Mouse (Mus musculus) liver, postnatal 0 days (tissue): ENCODE measurements around the gene Pold4. TPM values are rescaled to one million over a fixed set of nuclear protein-coding genes. Genes with fewer than 3 reads are reported as not detected.

Experiments used
- ATAC-seq: fragments of 200-750 bp; cut with Nextera tagmentation; 2 replicates; pipeline ENCODE4 v1.8.0; 2017; ENCODE audit warnings: mild to moderate bottlenecking, moderate library complexity
- DNase-seq: peaks from one replicate; pipeline ENCODE4 v3.0.0-alpha.2; 2016
- H3K27ac ChIP-seq: fragments of 300-500 bp; sonication (generic); 2 replicates; pipeline ENCODE4 v1.5.1; 2014; ENCODE audit warnings: antibody characterized with exemption, moderate library complexity, mild to moderate bottlenecking, low read depth
- H3K27me3 ChIP-seq: fragments of 300-500 bp; sonication (generic); 2 replicates; pipeline ENCODE4 v1.6.1; 2014; ENCODE audit warnings: low read length, control low read depth, mixed read lengths; ENCODE audit not compliant: insufficient read depth
- H3K36me3 ChIP-seq: fragments of 300-500 bp; sonication (generic); replicated peaks from 2 replicates; pipeline ENCODE4 v1.6.1; 2014; ENCODE audit warnings: mild to moderate bottlenecking, control low read depth, low read length, moderate library complexity, mixed read lengths; ENCODE audit not compliant: insufficient read depth
- H3K4me1 ChIP-seq: fragments of 300-500 bp; sonication (generic); 2 replicates; pipeline ENCODE4 v1.6.1; 2014; ENCODE audit warnings: antibody characterized with exemption, mild to moderate bottlenecking, control low read depth; ENCODE audit not compliant: insufficient read depth
- H3K4me2 ChIP-seq: fragments of 300-500 bp; sonication (generic); 2 replicates; pipeline ENCODE4 v1.6.1; 2014; ENCODE audit warnings: low read depth, mild to moderate bottlenecking, low read length, moderate library complexity, mixed read lengths
- H3K4me3 ChIP-seq: fragments of 300-500 bp; sonication (generic); 2 replicates; pipeline ENCODE4 v1.5.1; 2014; ENCODE audit warnings: low read depth, low read length
- H3K9ac ChIP-seq: fragments of 300-500 bp; sonication (generic); replicated peaks from 2 replicates; pipeline ENCODE4 v1.6.1; 2014; ENCODE audit warnings: mild to moderate bottlenecking, moderate library complexity
- H3K9me3 ChIP-seq: fragments of 300-500 bp; sonication (generic); 2 replicates; pipeline ENCODE4 v1.6.1; 2016; ENCODE audit warnings: mild to moderate bottlenecking, control low read depth, low read length, mixed read lengths
- CTCF ChIP-seq: sonication (generic); IDR thresholded peaks from 2 replicates; pipeline ENCODE4 v1.5.1; 2016; ENCODE audit warnings: antibody characterized with exemption, low read depth
- EP300 ChIP-seq: IDR thresholded peaks from 2 replicates; pipeline ENCODE4 v1.6.1; 2016; ENCODE audit warnings: antibody characterized with exemption, low read depth, mild to moderate bottlenecking
- WGBS: fragments of 180-500 bp; shearing (Covaris S2); extraction: QIAGEN DNeasy Blood & Tissue Kit; methylation state at CpG from one replicate; pipeline ENCODE4 v1.1.7; 2014; ENCODE audit not compliant: insufficient replicate concordance; 5-methylcytosine and 5-hydroxymethylcytosine counted together
- polyA plus RNA-seq: library from polyadenylated mRNA; unstranded; fragments of >200 nt; fragmentation: Nextera tagmentation; extraction: Ambion mirVana; gene quantifications from 2 replicates; pipeline ENCODE4 v1.2.1, GENCODE M21; 2015

The Pold4 gene
- polyA plus RNA-seq, 1 experiment from 2014 or later: 31.1 TPM

DNA sequence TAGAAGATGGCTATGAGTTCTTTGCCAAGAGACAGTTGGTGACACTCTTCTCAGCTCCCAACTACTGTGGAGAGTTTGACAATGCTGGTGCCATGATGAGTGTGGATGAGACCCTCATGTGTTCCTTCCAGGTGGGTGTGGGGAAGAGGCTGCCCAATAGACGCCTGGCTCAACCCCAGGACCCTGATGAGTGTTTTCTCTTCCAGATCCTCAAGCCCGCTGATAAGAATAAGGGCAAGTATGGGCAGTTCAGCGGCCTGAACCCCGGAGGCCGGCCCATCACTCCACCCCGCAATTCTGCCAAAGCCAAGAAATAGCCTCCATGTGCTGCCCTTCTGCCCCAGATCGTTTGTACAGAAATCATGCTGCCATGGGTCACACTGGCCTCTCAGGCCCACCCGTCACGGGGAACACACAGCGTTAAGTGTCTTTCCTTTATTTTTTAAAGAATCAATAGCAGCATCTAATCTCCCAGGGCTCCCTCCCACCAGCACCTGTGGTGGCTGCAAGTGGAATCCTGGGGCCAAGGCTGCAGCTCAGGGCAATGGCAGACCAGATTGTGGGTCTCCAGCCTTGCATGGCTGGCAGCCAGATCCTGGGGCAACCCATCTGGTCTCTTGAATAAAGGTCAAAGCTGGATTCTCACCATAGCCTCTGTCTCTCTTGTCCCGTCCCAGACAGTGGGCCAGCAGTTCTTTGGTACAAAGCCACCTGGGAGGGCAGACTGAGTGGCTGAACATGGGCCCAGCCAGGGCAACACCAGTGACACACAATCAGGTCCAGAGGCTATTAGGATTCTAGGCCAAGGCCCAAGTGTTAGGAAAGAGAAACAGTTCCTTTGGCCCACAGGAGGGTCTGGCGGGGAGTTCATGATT is 36.7 kb upstream of the Pold4 start:
- no peak overlapping the region for H3K27ac ChIP-seq

DNA sequence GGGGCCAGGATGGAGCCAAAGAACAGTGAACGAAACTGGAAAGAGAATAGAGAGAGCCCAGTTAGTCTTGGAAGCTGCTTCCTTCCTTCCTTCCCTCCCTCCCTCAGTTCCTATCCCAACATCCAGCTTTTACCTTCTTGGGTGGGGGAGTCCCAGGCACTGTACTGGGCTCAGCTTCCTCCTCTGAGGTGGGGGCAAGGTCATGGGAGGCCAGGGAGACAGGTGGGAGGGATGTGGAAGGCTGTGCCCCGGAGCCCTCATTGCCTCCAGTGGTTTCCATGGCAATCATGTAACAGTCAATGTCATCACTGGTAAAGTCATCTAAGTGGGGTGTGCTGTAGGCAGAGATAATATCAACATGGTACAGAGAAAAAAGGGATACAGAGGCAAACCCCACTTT is 35.7 kb upstream of the Pold4 start:
- ATAC-seq (no peak), DNase-seq (no peak)
- H3K4me1 ChIP-seq: peaks cover 46% of the 10 kb centered on the region
- H3K27ac ChIP-seq: no peak overlapping the region
- H3K9ac ChIP-seq: no peak overlapping the region
- 50% methylated on average over 2 of the region's 2 CpGs for WGBS
- no peaks in the 10 kb centered on the region for H3K27me3 ChIP-seq
- peaks cover 53% of the 10 kb centered on the region for H3K36me3 ChIP-seq
- no peak overlapping the region for H3K4me2 ChIP-seq
- no peak overlapping the region for H3K4me3 ChIP-seq
- TF ChIP-seq EP300 (no peak), CTCF (no peak)
- no peaks in the 10 kb centered on the region for H3K9me3 ChIP-seq

More for the DNA sequence above, 36.7 kb upstream of the Pold4 start:
- DNase-seq (no peak), ATAC-seq (no peak)
- Histone ChIP-seq H3K36me3 (peaks cover 53% of the 10 kb centered on the region), H3K9ac (no peak overlapping the region), H3K4me1 (peaks cover 43% of the 10 kb centered on the region), H3K4me3 (no peak overlapping the region), H3K27me3 (no peaks in the 10 kb centered on the region), H3K9me3 (no peaks in the 10 kb centered on the region), H3K4me2 (no peak overlapping the region)
- TF ChIP-seq EP300: no peak
- TF ChIP-seq CTCF: no peak
- WGBS: 76% methylated on average over 12 of the region's 12 CpGs

DNA sequence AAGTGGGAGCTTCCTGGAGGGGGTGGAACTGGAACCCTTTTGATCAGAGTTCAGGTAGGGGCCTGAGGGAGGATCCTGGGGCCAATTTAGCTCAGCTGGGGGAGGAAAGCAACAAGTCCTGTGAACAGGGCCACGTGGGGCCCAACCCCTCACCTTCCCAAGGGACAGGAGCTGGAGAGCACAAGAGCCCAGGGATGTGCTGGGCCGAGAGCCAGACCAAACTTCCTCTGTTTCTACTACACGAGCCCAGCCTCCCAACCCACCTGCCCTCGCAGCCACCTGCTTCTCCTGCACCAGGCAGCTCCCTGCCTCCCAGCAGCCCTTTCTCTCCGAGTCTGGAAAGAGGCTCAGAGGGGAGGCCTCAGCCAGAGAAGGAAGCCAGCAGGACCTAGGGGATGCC is 35.2 kb upstream of the Pold4 start:
- Histone ChIP-seq H3K4me1 (peaks cover 41% of the 10 kb centered on the region), H3K9ac (no peak overlapping the region), H3K27ac (no peak overlapping the region), H3K27me3 (no peaks in the 10 kb centered on the region), H3K36me3 (peaks cover 53% of the 10 kb centered on the region), H3K9me3 (no peaks in the 10 kb centered on the region), H3K4me3 (no peak overlapping the region), H3K4me2 (no peak overlapping the region)
- DNase-seq (no peak), ATAC-seq (no peak)
- 34% methylated on average over 5 of the region's 5 CpGs for WGBS
- TF ChIP-seq CTCF (no peak), EP300 (no peak)

DNA sequence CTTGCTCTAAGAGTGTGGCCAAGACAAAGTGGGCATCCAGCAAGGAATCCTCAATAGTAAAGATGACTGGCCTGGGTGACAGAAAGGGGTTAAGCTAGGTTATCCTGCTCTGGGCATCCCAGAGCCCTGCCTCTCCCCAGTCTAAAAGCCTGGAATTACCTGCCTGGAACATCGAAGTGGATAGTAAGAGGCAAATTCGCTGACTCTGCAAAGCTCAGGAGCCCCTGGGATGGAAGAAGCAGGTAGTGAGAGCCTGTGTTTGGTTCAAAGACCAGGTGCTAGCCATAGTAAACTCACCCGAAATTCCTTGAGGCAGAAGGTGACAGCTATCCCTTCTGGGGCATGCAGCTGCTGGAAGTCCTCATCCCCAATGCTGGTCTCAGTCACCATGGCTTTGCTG is 34.5 kb upstream of the Pold4 start:
- H3K27me3 ChIP-seq: no peaks in the 10 kb centered on the region
- no peak overlapping the region for H3K27ac ChIP-seq
- WGBS: 53% methylated on average over 3 of the region's 3 CpGs
- DNase-seq (no peak), ATAC-seq (no peak)
- H3K9ac ChIP-seq: no peak overlapping the region
- H3K4me3 ChIP-seq: no peak overlapping the region
- H3K4me2 ChIP-seq: no peak overlapping the region
- peaks cover 46% of the 10 kb centered on the region for H3K4me1 ChIP-seq
- peaks cover 53% of the 10 kb centered on the region for H3K36me3 ChIP-seq
- H3K9me3 ChIP-seq: no peaks in the 10 kb centered on the region
- TF ChIP-seq CTCF: no peak
- no peak for TF ChIP-seq EP300

DNA sequence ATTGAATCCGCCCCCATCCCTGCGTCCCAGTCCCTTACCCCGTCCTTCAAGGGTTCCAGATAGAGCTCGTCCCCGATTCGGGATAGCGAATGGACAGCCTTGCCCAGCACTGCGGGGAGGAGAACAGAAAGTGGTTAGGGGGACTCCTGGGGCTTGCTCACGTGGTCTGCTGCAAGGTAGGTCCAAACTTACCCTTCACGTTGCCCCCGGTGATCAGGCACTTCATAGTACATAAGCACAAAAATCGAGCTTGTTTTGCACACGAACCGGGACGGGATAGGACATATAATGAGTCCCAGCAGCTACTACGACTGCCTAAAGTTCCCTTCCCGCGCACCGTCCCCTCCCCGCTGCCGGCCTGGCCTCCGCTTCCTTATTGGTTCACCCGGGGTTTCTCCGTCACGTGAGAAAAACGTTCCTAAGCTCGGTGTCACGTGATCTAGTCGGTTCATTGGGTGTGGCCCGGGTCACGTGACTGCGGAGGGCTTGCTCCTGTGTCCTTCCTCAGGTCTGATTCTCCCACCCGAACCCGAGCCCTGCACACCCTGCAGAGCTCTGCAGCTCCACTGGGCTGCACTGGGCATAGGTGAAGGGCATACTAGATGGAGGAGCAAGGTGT is 30.3 kb upstream of the Pold4 start, which contains the start of gene Rad9a:
Gene Rad9a, minus strand, starts transcription at position 372 of the 619 bp plus-strand sequence.
- under 1% methylated on average over 34 of the region's 34 CpGs for WGBS
- TF ChIP-seq EP300 (no peak), CTCF (no peak)
- DNase-seq (peak; percentile 97), ATAC-seq (peak; percentile 88)
- H3K27ac ChIP-seq: peak within 1 kb of the TSS; percentile 78
- peak within 1 kb of the TSS; percentile 98 for H3K4me2 ChIP-seq
- no peaks in the 10 kb centered on the region for H3K27me3 ChIP-seq
- H3K9ac ChIP-seq: peak within 1 kb of the TSS; percentile 84
- peaks cover 41% of the 10 kb centered on the region for H3K4me1 ChIP-seq
- peaks cover 22% of the 10 kb centered on the region for H3K36me3 ChIP-seq
- H3K9me3 ChIP-seq: no peaks in the 10 kb centered on the region
- H3K4me3 ChIP-seq: peak within 1 kb of the TSS; percentile 69

DNA sequence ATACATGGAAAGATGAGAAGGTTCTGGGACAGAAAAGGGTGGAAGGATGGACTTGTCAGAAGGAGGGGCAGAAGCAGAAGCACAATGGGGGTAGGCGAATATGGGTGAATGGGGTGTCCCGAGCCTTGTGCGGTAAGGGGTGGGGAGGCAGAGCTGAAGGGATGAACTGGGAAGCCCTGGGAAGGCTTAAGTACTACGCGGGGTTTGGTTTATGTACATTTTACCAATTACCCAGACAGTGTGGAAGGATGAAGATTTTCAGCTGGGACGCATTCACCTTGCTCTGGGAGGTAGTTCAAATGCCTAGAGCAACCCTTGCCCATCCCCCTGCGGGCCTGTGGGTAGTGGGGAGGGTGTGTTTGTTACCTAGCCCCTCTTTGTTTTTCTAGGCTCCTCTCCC is 29.6 kb upstream of the Pold4 start:
- Histone ChIP-seq H3K4me2 (peak overlapping the region; percentile 98), H3K4me3 (peak overlapping the region; percentile 69), H3K27me3 (no peaks in the 10 kb centered on the region), H3K9me3 (no peaks in the 10 kb centered on the region), H3K9ac (peak overlapping the region; percentile 84), H3K4me1 (peaks cover 37% of the 10 kb centered on the region), H3K27ac (peak overlapping the region; percentile 72), H3K36me3 (peaks cover 14% of the 10 kb centered on the region)
- no peak for TF ChIP-seq EP300
- 48% methylated on average over 7 of the region's 7 CpGs for WGBS
- DNase-seq: no peak
- no peak for ATAC-seq
